Mouse (Mus musculus) gastrocnemius, adult 18-20 months (tissue): Measurements from ENCODE around the gene Itgb3. TPM values are rescaled to one million over a fixed set of nuclear protein-coding genes. Genes with fewer than 3 reads are reported as not detected.

Experiments
- DNase-seq: peaks from one replicate; pipeline ENCODE4 v3.0.0; 2021; ENCODE audit warnings: low spot score
- total RNA-seq, 2 experiments: library from RNA; stranded (reverse); gene quantifications; 2 replicates each; pipeline ENCODE4 v1.2.3; 2021

Itgb3 gene
- total RNA-seq, 2 experiments from 2014 or later: 0.71 to 1.3 TPM

GRCm38 (mm10) chr11:104619084-104620022, 11.6 kb downstream of the Itgb3 start:
- no peak for DNase-seq

GRCm38 (mm10) chr11:104622040-104622962, 14.5 kb downstream of the Itgb3 start:
- DNase-seq: peak; percentile 16

GRCm38 (mm10) chr11:104624791-104625391, 17.1 kb downstream of the Itgb3 start:
- DNase-seq: peak; percentile 66

- DNase-seq: peak; percentile 58
Observed at GRCm38 (mm10) chr11:104625453-104626402, 17.9 kb downstream of the Itgb3 start.

- DNase-seq: no peak
Observed at GRCm38 (mm10) chr11:104626635-104627034, 18.8 kb downstream of the Itgb3 start.

GRCm38 (mm10) chr11:104627616-104628301, 20.0 kb downstream of the Itgb3 start:
- DNase-seq: peak; percentile 30

GRCm38 (mm10) chr11:104628566-104628965, 20.8 kb downstream of the Itgb3 start:
- no peak for DNase-seq

- DNase-seq: no peak
Observed at GRCm38 (mm10) chr11:104630185-104630835, 22.5 kb downstream of the Itgb3 start.

- no peak for DNase-seq
Observed at GRCm38 (mm10) chr11:104631306-104631705, 23.5 kb downstream of the Itgb3 start.

GRCm38 (mm10) chr11:104637010-104637409, 29.2 kb downstream of the Itgb3 start:
- no peak for DNase-seq

GRCm38 (mm10) chr11:104638006-104638405, 30.2 kb downstream of the Itgb3 start:
- no peak for DNase-seq

GRCm38 (mm10) chr11:104638906-104639305, 31.1 kb downstream of the Itgb3 start:
- no peak for DNase-seq

GRCm38 (mm10) chr11:104639634-104640033, 31.8 kb downstream of the Itgb3 start:
- no peak for DNase-seq

- no peak for DNase-seq
Observed at GRCm38 (mm10) chr11:104640894-104641293, 33.1 kb downstream of the Itgb3 start.

- DNase-seq: no peak
Observed at GRCm38 (mm10) chr11:104643236-104643635, 35.4 kb downstream of the Itgb3 start.

GRCm38 (mm10) chr11:104645402-104645801, 37.6 kb downstream of the Itgb3 start:
- no peak for DNase-seq

GRCm38 (mm10) chr11:104646173-104646572, 38.4 kb downstream of the Itgb3 start:
- DNase-seq: no peak

GRCm38 (mm10) chr11:104646611-104647010, 38.8 kb downstream of the Itgb3 start:
- no peak for DNase-seq

- DNase-seq: no peak
Observed at GRCm38 (mm10) chr11:104647188-104647867, 39.5 kb downstream of the Itgb3 start.
